Mouse (Mus musculus): ENCODE measurements around the gene Ankrd33. TPM values are rescaled to one million over a fixed set of nuclear protein-coding genes. Genes with fewer than 3 reads are reported as not detected.

Ankrd33 gene
- total RNA-seq, 2 experiments from 2014 or later = not detected

GRCm38 (mm10) chr15:101144779-101145178 is 29.2 kb downstream of the Ankrd33 start:
- no peak for DNase-seq
- intact Hi-C loops (cut with DNase I) = loop anchor here (2.0 to 5.0 kb wide), 2 partner anchors 28 to 58 kb away; no protein-coding TSS in a partner anchor

GRCm38 (mm10) chr15:101145424-101146099 is 30.0 kb downstream of the Ankrd33 start:
- DNase-seq = peak; percentile 94 to 97
- intact Hi-C loops (cut with DNase I) = loop anchor here (2.0 to 5.0 kb wide), 2 partner anchors 27 to 57 kb away; no protein-coding TSS in a partner anchor

- intact Hi-C loops (cut with DNase I) = loop anchor here (5.0 kb wide), 1 partner anchor 56 kb away; no protein-coding TSS in a partner anchor
- DNase-seq = peak in 1 of 2 experiments; percentile 23
These were observed 30.8 kb downstream of the Ankrd33 start for GRCm38 (mm10) chr15:101146100-101146965.

GRCm38 (mm10) chr15:101147115-101147909 is 31.8 kb downstream of the Ankrd33 start:
- DNase-seq = no peak
- intact Hi-C loops (cut with DNase I) = loop anchor here (5.0 kb wide), 1 partner anchor 55 kb away; no protein-coding TSS in a partner anchor

- intact Hi-C loops (cut with DNase I) = loop anchor here (5.0 kb wide), 1 partner anchor 54 kb away; no protein-coding TSS in a partner anchor
- DNase-seq = no peak
These were observed 32.3 kb downstream of the Ankrd33 start for GRCm38 (mm10) chr15:101147910-101148273.

- intact Hi-C loops (cut with DNase I) = loop anchor here (5.0 kb wide), 1 partner anchor 54 kb away; no protein-coding TSS in a partner anchor
- no peak for DNase-seq
These were observed 33.0 kb downstream of the Ankrd33 start for GRCm38 (mm10) chr15:101148604-101149003.

GRCm38 (mm10) chr15:101151409-101152261 is 36.1 kb downstream of the Ankrd33 start:
- intact Hi-C loops (cut with DNase I) = no loop called here
- DNase-seq = no peak

GRCm38 (mm10) chr15:101154700-101155616 is 39.4 kb downstream of the Ankrd33 start:
- intact Hi-C loops (cut with DNase I) = no loop called here
- DNase-seq = no peak

GRCm38 (mm10) chr15:101160128-101160527 is 44.6 kb downstream of the Ankrd33 start:
- intact Hi-C loops (cut with DNase I) = no loop called here
- no peak for DNase-seq

- intact Hi-C loops (cut with DNase I) = no loop called here
- no peak for DNase-seq
These were observed 45.0 kb downstream of the Ankrd33 start for GRCm38 (mm10) chr15:101160591-101160990.

- no peak for DNase-seq
- intact Hi-C loops (cut with DNase I) = no loop called here
These were observed 46.0 kb downstream of the Ankrd33 start for GRCm38 (mm10) chr15:101161534-101161933.

GRCm38 (mm10) chr15:101163056-101163458 is 47.5 kb downstream of the Ankrd33 start:
- no peak for DNase-seq

GRCm38 (mm10) chr15:101163854-101164253 is 48.3 kb downstream of the Ankrd33 start:
- DNase-seq = no peak
- intact Hi-C loops (cut with DNase I) = no loop called here

More at GRCm38 (mm10) chr15:101163056-101163458, 47.5 kb downstream of the Ankrd33 start:
- intact Hi-C loops (cut with DNase I) = no loop called here

- DNase-seq = no peak
- intact Hi-C loops (cut with DNase I) = no loop called here
These were observed 48.7 kb downstream of the Ankrd33 start for GRCm38 (mm10) chr15:101164291-101164690.

- intact Hi-C loops (cut with DNase I) = no loop called here
- no peak for DNase-seq
These were observed 50.3 kb downstream of the Ankrd33 start for GRCm38 (mm10) chr15:101165658-101166437.

GRCm38 (mm10) chr15:101167553-101167952 is 52.0 kb downstream of the Ankrd33 start:
- intact Hi-C loops (cut with DNase I) = no loop called here
- DNase-seq = no peak
